Mouse (Mus musculus): Measurements from ENCODE around the gene Vmn2r32.
"Not testable (repeated sequence)": the region's sequence is repeated elsewhere in the genome, so short reads cannot be mapped to it uniquely, and the experiment has no call there.

Vmn2r32 gene

DNA sequence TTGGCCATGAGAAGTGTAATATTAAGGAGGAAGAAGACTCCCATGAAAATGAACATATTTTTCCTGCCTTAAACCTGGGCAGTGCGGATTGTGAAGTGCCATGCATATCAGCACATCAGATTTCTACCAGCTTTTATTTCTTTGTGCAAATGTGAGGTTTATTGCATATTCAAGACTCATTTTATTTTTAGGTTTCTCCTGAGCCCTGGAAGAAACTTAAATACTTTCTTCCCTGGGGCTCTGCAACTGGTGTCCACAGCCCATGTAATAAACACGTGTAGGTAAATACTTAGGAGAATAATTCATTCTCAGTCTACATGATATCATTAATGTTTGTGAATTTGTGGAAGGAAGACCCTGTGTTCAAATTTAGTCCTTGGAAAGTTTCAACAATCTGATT is at the start of gene Vmn2r32:
TSS of gene Vmn2r32 (minus strand) at position 101 of the 400 bp plus-strand sequence.
- DNase-seq (ENCODE audit: low spot score): not testable (repeated sequence)
